Mouse (Mus musculus) CD4-positive, CD25-positive, alpha-beta regulatory T cell, adult 2 months (primary cell): ENCODE data around the gene Atxn7l2.

Source experiments
- DNase-seq: peaks from one replicate; pipeline ENCODE4 v3.0.0-alpha.2; 2012; ENCODE audit warnings: low read depth, low spot score

The Atxn7l2 gene

DNA sequence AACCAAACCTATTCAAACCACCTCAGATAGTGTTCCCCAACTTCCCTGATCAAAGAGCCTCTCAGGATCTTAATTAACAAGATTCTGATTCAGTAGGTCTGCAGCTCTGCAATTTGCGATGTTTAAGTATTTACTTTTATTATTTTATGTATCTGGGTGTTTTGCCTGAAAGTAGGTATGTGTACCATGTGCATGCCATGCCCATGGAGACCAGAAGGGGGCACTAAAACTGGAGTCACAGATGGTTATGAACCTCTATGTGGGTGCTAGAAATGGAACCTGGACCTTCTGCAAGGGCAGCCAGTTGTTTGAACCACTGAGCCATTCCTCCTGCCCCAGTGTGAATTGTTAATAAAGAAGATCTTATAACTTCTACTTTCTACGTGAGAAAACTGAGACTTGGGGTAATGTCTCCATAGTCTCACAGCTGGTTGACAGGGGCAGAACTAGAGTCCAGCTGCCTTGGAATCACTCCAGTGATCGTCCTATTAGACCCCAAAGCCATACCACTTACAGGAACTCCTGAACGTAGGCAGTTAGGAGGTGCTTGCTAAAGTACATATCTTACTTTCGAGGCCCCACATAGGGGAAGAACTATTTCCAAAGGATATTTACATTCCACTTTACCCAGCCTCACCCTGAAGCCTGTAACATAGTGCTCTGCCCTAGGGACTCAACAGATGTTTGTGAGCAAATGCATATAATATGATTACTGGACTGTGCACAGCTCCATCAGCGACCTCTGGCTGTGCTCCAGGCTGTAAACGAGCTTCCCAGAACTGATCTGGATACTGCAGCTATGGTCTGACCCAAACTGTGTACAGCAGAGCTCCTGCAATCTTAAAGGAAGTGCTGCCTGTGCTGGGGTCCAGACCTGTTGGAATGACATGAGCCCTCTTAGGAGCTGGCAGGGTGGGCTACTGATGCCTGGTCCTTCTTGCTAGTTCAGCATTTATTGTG is 31.7 kb downstream of the Atxn7l2 start:
- no peak for DNase-seq

DNA sequence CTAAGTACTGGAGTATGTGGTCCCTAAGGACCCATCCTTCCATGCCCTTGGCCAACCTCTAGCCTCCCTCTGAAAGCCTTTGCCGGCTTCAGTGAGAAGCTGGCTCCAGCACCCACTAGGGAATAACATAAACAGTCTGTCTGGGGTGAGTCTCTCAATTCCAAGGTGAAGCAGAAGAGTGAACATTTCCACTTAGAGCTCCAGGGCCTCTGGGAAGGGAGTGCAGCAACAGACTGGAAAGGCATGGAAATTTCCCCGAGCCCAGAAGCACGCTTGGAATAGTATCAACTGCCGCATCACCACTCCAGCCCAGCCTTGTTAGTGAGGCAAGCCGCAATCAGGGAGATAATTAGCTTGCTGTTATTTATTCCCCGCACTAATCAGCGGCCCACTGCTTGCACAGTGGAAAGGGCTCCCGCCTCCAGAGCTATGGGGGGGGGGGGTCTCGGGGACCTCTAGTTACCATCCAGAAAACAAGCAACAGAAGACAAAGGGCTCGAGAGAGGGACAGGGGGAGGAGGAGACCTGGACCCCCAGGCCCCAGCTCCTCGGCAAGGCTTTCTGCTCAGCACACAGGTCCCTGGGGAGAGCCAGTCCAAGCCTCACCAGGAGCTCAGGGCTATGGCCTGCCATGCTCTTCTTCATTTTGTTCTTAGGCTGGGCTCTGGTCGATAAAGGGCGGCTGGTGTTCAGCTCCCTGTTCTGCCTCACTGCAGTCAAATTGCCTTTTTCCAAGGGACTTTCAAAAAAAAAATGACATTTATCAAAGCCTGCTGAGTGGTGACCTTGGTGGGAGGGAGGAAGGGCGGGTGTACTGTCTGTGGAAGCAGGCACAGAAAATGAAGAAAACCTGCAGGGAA is 35.8 kb downstream of the Atxn7l2 start:
- no peak for DNase-seq

DNA sequence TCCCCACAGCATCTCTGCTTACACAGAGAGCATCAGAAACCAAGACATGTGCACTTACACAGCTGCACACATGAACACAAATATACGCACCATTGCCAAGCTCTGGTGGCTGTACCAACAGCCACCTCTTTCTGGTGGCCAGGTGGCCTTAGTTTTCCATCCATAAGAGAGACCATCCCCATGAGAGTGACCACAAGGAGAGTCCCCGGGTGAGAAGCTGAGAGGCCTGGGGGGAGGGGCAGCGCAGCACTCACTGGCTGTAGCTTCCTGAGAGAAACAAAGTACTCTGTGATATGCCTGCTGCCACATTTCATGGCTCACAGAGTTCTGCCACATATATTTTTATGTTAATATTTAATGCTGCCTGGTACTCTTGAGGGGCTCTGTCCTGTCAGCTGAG is 41.5 kb downstream of the Atxn7l2 start:
- no peak for DNase-seq

DNA sequence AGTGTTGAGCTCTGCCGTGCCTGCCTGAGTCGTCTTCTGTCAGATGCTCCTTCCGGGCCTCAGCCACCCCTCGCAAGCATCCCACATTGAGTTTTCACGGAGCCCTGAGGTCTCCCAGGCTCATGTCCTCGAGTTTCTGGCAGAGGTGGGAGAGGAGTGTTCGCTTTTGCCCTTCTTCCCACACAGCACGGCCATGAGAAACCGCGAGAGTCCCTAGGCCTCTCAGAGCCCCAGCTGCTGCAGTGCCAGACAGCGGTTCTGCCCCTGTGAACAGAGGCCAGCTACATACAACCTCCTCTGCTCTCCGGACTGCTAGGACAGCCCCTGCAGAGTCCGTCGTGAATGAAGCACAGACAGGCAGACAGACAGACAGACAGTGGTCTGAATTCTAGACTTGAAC is 43.2 kb downstream of the Atxn7l2 start:
- no peak for DNase-seq

DNA sequence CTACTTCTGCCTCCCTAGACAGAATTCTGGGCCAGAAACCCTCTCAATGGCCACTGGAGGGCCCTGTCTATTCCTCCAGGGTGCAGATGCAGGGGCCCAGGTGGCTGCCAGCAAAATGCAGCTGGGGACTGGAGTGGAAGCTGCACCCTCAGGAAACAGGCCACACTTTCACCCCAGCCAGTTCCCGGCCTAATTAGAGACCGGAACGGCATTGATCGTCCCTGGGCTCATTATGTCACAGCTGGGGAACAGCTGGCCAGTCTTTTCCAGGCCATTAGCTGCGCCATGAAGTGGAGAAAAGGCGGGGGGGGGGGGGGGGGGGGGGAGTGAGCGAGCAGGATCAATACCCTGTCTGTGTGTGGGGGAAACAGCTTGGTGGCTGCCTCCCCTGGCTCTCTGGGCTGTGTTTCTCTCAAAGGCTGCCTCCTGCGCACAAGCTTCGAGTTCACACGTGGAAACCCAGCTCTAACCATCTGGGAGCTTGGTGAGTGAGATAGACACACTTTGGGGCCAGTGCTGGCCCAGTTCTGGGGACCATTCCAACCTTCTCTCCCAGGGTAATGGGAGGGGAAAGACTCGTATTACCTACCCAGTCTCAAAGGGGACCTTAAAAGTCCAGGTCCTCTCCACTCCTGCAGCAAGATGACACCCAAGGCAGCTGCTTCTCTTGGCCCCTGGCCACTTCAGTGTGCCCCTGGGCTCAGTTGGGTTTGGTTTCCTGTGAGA is 44.1 kb downstream of the Atxn7l2 start:
- DNase-seq, result no peak

DNA sequence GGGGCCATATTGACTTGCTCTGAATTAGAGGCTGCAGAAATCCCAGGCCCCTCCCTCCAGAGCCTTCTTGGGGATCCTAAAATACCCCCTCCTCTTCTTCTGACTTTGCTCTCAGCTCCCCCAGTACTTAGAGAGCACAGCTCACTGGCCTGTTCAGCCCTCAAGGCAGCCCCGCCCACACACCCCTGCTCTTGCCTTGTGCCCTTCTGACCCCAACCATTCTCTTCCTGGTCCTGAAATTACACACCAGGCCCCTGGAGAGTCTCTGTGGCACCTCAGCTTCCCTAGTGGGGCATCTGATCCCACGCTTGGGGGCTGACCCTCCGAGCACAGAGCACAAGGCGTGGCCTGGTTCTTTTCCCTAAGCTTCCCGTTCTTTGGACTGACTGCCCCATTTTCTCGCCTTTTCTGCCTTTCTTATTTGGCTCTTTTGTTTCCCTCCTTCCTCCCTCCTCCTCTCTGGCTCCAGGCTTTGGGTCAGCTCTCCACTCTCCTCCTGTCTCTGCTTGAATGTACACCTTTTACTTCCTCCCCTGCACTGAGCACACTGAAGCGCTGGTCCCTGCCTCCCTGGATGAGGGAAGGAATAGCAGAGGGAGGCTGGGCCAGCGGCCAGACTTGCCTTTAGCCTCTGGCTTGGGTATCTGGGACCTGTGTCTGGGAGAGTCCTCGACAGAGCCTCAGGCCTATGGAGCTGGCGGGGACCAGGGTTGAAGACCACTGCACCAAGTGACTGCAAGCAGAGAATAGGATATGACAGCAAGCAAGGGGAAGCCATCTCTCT is 45.0 kb downstream of the Atxn7l2 start:
- DNase-seq, result no peak

DNA sequence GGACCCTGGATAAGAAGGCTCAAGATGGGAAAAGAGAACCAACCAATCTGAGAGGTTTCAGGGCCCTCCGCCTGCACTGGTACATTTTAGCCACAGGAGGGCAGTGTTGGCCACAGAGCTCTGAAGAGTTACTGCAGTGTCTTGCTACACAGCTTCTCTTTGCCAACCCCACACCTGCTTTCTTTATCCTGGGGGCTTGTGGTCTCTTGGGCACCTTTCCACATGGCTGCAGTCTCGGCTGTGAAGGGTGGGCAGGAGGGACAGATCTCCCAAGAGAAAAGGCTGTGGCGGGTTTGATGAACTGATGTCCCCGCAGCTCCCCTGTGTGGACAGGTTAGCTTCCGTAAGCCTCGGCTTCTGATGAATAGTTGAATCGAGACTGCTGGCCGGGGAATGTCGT is 45.9 kb downstream of the Atxn7l2 start:
- peak; percentile 85 for DNase-seq

DNA sequence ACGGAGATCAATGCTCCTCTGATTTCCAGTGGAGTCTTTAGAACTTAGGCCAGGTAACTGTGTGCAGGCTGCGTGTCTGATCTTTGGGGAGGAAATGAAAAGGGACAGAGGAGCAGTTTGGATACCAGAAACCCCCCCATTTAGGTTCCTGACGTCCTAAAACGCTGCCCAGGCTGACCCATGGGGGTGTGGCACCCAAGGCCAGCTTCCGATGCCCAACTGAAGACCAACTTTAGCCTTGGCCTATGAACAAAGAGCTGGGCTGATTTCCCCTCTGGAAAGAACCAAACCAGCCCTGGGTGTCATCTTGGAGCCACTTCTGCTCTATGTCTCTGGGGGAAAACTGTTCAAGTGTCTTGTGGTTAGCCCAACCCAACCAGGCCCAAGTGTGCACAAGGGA is 46.6 kb downstream of the Atxn7l2 start:
- DNase-seq, result no peak

DNA sequence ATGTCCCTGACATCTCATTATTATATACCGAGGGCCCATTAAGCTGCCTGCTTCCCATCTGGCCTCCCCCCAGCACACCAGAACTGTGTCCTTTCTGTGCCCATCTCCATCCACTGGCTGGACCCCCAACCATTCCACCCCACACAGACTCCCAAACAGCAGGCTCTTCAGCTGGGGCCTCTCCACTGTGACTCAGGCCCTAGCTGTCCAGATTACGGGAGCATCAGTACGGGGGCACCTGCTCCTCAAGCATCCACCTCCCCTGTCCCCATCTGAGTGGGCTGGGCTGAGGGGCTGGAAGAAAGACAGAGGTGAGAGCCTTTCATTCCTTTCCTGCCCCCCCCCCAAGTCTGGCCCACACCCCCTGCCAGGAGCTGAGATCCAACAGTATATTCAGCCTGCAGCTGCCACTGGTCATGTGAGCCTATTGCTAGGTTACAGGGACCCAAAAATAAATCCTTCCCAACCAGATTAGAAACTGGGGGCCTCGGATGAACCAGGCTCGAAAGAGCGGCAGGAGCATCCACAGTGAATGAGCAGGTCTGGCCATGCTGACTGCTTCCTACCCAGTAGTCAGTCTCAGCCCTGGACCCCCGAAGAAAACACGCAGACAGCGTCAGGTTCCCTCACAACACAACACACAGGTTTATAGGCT is 52.2 kb downstream of the Atxn7l2 start:
- no peak for DNase-seq

DNA sequence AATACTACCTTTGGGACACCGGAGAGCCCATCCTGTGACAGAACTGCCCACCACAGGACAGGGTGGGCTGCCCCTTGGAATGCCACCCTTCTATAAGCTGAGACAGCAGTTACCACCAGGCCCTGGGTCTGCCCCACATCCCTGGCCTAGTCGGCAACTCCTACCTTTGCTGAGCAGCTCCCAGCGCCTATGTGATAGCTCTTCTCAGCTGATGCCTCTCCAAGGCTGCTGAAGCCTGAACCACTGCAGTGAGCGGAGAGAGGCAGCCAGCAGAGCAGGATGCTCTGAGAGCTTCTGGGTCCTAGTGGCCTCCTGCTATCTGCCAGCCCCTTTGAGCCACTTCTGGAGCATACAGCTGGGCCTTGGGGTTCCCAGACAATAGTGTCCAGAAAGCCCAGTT is 56.1 kb downstream of the Atxn7l2 start, which contains the start of gene Gpr61:
TSS of gene Gpr61 (minus strand) at position 227 of the 400 bp plus-strand sequence.
- DNase-seq, result no peak

DNA sequence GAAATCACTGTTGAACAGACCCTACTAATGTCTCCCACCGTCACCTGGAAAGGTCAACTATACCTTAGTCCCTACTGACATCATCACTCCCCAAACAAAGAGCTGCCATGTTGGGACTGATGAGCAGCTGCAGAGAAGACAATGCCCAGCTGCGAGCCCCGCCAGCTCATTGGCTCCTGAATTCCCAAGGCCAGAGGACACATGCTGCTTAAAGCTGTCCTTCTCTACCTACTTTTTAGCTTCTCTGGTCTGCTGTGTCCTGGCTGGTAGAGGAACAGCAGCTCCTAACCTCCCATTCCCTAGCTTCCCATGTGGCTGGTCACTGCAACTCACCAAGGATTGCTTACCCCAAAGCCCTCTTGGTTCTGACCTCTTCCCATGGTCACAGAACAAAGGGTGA is 58.4 kb downstream of the Atxn7l2 start:
- DNase-seq, result no peak
